Mouse (Mus musculus): ENCODE measurements around the gene Ywhah.

DNA sequence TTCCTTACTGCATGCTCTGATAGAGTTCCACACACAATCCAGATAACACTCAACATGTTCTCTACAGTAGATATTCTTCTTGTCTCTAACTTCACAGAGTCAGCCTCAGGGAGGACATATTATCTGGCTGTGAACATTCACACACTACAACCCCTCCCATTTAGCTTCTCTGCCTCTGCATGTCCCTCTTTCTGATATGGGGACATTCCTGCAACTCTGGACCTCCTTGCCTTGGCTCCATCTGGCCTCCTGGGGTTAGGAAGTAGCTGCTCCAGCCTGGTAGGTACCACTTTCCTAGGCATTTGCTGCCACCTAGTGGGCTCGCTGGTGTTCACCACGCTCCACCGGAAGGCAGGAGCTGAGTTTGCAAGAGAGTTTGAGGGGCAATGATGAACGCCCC lies 14.5 kb downstream of the Ywhah start:
- TF ChIP-seq CTCF (IDR thresholded peaks at IDR 0.05; ENCODE audit: insufficient read depth, low read depth, low read length) (peak; percentile 91), POLR2A (IDR thresholded peaks at IDR 0.05; ENCODE audit: insufficient read depth, low read depth, low read length) (no peak)
